Mouse (Mus musculus): ENCODE measurements around the gene Ppp1ca.

Ppp1ca gene

DNA sequence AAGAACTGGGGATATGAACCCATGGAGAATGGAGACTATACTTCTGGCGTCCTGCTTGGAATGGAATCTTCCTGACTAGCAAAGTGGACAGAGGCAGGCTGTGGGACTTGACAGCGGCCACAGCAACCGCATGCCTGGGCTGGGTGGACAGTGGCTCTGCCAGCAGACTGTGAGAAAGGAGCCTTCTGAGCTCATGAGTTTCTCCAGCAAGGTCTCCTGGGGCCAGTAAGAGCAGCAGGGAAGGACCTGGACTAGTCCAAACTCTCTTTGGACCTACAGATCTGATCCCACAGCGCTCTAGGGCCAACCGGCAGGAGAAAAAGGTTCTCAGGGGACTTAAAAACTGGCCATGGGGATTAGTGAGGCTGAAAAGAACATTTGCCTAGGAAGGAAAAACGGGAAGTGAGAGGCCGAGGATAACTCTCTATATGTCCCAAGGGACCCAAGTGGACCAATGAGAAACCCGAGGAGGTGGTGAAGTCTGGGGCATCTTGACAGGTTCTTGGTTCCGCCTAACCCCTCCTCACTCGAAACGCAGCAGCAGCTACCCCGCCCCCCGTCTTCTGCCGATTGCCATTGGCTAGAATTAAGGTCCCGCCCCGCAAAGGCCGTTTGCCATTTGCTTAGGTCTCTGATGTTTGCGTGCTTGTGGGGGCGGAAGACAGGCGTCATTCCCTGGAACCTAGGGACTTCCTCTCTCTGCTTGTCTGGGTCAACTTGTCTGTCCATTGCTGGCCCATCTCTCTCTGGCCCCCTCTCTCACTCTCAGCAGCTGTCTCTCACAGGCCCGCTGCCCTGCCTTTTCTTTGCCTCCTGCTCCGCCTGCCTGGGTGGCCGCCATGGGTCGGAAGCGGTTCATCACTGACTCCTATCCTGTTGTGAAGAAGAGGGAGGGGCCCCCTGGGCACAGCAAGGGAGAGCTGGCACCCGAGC is 39.7 kb downstream of the Ppp1ca start, which contains the start of gene Pold4:
TSS of gene Pold4 (plus strand) at position 647 of the 933 bp plus-strand sequence.
- DNase-seq (ENCODE audit: low spot score in 2 of 2), result peak; percentile 94 to 95

DNA sequence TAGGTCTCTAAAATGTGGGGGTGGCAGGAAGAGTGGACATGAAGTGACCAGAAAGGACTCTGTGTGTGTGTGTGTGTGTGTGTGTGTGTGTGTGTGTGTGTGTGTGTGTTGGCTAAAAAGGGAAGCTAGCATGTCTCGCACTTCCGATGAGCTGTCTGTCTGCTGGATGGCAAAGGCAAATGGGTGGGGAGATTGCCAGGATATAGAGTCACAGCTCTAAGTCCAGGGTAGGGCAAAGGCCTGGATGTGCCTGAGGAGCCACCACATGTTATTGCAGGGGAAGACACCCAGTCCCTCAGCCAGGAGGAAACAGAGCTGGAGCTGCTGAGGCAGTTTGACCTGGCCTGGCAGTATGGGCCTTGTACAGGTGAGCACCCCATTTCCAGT is 40.3 kb downstream of the Ppp1ca start:
- no peak for DNase-seq (ENCODE audit: low spot score in 2 of 2)

DNA sequence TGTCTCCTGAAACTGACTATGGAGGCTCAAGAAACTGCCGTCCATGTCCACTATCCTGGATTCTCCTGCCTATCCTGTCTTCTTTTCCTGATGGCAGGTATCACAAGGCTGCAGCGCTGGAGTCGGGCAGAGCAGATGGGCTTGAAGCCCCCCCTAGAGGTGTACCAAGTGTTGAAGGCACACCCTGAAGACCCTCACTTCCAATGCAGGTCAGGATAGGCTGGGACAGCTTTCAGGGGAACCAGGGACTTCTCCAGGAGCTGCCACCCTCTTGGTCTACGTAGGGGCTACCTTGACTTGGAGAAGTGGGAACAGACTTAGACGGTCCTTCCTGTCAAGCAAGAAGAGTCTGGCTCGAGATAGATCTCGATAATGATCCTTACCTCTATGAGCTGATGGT is 40.8 kb downstream of the Ppp1ca start:
- DNase-seq (ENCODE audit: low spot score in 2 of 2), result no peak

DNA sequence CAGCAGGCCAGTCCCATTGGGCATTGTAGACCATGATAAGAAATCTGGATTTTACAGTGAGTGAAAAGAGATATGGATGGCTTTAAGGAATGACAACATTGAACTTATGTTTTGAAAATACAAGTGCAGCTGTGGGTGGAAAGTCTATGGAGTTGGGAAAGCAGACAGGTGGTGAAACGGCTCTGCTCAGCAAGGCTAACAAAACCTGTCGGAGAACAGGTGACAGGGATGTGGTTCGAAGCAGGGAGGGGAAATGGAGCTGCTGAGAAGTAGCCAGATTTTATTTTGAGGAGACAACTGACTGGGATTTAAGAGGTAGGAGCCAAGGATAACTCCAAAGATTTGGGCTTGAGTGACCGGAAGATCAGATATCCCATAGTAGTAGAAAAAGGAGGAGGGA is 42.7 kb downstream of the Ppp1ca start:
- DNase-seq (ENCODE audit: low spot score in 2 of 2), result no peak

DNA sequence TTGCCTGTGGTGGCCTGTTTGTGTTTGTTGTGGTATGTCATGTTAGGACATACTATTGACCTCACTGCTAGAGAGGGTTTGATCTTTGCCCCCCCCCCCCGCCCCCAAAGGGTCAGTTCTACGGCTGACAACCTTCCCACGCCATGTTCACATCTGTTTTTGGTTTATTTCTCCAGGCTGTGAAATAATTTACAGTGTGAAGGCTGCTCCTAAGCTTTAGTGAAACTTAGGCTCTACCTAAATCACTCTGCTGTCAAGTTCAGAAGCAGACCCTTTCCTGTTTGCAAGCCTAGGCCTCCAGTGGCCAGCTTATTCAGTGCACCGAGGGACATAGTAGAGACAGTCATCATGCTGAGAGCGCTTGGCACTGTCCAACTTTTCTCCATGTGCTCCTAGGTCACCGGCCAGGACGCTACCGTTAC is 48.4 kb downstream of the Ppp1ca start:
- DNase-seq (ENCODE audit: low spot score in 2 of 2), result no peak

DNA sequence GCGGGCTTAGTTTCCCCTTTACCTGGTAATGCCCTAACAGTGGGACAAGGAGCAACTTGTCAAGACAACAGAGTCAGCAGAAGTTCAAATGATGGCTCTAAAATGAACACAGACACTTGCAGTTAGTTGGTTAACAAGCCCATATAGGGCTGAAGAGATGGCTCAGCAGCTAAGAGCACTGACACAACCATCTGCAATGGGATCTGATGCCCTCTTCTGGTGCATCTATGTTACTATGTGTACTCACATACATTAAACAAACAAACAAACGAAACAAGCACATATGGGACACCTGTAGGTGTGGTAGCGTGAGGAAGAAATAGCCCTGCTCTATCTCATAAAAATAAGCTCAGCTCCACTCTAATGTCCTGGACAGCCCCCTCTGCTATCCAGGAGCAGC is 50.6 kb downstream of the Ppp1ca start:
- no peak for DNase-seq (ENCODE audit: low spot score in 2 of 2)

DNA sequence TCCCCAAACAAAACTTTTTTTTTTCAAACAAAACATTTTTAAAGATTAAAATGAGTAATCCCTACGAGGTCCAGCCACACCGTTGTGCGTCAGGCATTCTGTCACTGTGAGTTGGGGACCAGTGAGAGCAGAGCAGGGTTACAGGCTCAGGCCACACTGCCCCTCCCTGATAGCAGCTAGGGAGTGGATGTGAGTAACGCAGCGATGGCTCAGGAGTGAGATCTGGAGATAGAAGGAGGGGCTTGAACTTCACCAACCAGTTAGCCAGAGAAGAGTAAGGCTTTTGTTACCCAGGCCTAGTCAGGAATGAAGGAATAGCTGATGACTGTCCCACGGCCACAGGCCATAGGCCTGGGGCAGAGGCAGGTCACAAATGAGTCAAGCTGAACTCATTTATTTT is 52.9 kb downstream of the Ppp1ca start:
- no peak for DNase-seq (ENCODE audit: low spot score in 2 of 2)
